Mouse (Mus musculus) ovary, adult 18-20 months (tissue): ENCODE results near the gene Ankub1.

Source experiments
- DNase-seq: peaks from one replicate; pipeline ENCODE4 v3.0.0; 2022; ENCODE audit warnings: low spot score, mixed read lengths

Gene Ankub1

DNA sequence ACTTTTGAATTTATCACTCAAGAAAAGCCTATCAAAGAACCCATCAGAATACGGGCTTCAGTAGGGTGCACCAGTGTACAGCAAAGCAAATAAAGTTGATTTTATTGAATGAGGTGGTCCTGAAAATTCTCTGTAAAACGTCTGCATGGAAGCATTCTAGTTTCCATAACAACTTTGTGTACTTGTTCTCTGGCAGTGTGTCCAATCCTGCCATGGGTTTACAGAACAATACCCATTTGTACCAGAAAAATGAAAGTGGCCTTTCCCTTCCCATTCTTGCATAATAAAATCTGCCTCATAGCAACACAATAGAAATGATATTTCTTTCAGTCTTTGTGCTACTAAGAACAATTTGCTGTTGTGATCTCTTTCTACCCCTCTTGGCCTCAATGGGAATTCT is at the start of gene Ankub1:
TSS of gene Ankub1 (minus strand) at position 81 of the 400 bp plus-strand sequence.
- no peak for DNase-seq

DNA sequence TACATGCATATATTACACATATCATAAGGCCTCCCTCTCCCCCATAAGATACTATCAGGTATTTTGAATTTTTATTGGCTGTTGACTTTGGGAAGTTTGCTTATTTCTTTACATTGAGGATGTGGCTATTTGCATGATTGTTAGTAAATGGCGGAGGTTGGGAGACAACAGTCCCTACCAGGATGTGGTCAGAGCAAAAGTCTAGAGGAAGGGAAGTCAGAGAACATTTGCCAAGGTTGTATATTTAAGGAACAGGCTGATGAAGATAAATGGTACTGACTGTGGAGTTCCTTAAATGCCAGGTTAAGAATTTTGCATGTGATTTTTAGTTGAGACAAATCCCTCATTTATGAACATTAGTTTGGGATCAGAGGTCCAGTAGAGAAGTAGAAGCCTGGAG is 47.2 kb upstream of the Ankub1 start:
- DNase-seq = no peak

DNA sequence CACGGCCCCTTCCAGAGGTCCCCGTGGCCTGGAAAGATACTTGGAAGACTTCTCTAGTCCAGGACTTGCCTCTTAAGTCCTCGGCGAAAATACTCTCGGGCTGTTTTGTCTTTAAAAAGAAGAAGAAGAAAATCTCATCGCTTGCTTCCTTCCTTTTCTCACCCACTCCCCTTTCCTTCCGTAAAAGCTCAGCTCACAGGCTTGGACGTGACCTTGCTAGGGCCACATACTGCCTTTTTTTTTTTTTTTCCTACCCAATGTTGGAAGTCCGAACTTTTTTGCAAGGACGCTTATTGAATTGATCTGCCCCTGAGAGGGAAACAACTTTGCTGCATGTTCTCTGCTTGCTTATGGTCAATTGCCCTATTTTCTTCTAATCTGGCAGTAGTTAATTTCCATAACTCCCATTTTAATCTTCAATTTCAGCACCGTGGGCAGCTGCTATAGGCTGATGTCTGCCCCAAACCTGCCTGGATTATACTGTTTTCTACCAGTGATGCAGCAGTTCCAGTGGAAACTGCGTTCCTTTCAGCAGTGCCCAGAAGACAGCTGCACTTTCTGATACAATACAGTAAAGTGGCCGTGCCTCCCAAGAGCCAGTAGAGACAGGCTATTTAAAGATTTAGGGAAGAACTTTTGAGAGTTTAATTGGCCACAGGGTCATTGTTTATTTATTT is 44.0 kb upstream of the Ankub1 start:
- no peak for DNase-seq

DNA sequence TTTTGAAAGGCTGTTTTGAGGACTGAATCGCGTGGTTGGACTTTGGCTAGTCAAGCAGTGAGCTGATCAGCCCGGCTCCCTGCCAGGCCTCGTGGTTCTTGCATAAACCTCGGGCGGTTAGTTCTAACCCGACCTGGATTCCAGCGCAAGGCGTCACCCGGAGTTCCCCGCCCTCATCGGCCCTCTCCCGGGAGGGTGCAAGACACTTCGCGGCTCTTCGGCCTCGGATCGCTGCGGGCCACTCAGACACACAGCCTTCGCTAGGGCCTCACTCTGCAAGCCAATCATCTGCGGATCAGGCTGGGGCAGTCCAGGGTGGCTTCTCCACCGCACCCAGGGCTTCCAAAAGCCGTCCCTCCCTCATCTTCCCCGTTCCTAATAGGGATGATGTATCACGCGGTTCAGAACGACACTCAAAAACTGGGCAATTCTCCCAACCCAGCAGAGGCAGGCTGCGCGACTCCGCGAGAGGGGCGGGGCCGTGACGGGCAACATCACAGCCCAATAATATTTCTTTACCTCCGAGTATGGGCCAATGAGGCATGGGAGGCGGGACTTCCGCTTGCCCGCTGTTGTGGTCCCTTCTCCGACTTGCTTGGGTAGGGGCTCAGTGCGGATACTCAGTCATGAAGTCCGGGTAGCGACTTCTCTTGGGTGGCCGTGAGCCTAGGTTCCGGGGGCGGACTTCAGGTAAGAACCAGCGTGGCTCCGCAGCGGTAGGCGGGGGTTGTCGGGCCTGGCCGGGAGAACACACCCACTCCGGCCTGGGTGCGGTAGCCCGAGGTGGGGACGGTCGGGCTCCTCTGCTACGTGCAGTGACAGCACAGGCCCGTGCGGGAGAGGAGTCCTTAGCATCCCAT is 43.1 kb upstream of the Ankub1 start, which contains the start of gene Rnf13:
TSS of gene Rnf13 (plus strand) at position 552 of the 860 bp plus-strand sequence.
- DNase-seq = peak; percentile 93

DNA sequence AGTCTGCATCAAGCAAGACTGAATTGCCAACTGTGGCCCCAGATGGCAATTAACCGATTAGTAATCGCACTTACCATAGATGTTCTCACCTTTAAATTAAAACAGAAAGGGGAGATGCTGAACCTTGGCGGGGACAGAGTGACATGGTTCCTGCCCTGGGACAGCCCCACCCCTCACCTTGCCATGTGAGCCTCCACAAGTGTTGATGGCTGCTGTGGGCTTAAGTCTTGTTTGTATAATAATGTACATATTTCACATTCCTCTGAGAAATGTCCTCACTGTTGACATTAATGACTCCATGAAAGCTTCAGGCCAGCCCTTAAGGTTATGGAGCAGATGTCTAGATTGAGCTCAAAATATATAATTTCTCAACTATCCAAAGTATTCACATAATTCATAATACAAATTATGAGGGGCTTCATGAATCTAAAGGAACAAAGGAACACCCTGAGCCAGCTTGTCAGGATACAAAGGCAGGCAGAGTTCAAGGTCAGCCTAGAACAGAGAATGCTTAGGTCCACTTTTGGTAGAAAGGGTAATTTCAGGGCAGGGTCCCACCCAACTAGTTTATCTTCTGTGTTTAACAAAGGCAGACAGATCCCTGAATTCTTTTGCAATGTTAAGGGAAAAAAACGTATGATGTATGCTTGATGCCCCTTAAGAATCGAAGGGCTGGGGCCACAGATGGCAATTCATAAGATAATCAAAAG is 39.8 kb upstream of the Ankub1 start:
- no peak for DNase-seq

DNA sequence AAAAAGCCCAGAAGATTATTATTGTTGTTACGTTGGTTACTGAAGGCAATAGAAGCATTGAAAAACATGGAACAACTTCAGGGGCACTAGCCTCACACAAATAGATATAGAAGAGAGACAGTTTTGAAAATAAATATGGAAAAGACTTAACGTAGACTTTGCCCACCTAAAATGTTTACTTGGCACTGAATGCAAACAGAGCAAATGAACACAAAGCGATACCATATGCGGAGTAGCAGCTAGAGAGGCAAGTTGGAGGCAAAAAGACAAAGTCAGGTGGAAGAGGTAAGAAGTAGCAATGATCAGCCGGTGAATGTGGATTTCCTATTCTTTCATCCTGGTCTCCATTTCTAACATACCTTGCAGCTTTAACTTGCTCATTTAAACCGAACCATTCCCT is 21.6 kb upstream of the Ankub1 start:
- DNase-seq = no peak

DNA sequence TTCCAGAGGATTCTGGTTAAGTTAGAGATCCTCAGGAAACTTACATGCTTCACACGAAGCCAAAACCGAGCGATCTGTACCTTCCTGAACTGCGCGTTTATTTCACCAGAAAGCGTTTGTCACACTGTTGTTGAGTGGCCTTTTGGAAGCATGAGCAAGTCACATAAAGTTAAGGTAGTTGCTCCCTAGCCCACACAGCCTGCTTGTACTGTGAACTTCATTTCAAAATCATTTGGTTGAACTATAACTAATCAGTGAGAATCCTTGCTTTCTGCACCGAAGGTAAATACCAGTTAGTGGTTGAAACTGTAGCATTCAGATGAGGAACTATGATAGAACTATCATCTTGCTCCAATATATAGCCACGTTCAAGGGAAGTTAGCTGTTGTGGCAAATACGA is 4.2 kb upstream of the Ankub1 start:
- no peak for DNase-seq

DNA sequence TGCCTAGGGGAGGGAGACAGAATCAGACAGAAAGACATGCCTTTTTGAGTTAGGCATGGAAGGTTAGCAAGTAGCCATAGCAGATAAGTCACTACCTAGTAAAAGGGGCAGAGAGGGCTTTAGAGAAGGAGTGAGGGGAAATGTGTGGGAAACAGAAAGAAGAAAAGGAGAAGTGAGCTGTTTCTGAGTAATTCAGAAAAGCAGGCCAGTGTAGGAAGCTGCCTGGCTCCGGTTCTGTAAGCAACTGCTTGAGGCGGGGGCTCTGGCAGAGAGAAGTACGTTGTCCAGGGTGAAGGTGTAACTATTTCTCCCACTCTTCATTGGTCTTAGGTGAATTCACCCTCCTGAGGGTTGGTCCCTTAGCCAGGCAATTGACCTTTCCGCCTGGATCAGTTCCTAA is 3.6 kb upstream of the Ankub1 start:
- no peak for DNase-seq

DNA sequence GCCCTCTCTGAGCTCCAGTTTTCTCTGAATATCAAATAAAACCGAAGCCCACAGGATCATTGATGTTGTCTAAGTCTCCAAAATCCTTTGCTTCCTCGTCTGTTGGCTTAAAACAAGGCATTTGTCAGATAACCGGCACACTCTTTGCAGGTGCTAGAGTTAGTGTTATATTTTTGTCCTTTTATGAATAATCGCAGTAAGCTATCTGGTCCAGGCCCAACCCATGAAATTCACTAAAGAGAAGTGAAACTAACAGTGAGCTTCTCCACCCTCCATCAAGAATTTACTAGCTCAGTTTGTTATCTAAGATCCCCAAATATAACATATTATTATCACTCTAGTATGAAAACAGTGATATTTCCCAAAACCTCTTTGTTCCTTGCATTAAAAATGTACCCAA is 827 bp downstream of the Ankub1 start:
- no peak for DNase-seq

DNA sequence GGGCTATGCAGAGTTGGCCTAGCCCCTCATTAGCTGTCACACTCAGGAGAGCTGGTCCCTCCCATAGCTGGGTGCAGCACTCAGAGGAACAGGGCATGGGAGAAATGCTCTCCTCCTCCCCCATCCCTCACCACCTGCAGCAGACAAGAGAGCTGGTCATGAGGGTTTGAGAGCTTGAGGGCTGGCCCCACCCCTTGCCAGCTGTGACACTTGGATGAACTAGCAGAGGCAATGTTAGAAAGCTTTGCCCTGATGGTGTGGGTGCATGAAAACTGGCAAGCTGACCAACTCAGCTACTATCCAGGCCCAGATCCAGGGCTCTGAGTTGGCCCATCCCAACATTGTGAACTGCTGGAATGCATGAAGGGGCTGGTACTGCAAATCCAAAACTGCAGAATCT is 14.8 kb downstream of the Ankub1 start:
- DNase-seq = no peak

DNA sequence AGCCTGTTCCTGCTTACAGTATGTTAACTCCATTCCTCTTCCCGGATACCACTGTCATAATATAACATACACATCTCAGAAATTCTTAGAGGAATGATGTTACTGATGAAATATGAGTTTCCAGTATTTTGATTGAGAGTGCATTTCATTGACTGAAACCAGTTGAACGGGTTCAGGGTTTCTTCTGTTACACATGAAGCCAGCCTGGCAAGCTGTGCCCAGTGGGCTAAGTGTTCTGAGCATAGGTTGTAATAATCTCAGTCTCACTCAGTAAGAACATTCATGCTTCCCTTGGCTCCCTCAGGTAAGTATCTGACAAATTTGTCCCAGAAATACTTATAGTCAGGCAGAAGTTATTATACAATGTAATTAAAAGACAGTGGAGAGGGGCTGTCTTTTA is 18.5 kb downstream of the Ankub1 start:
- no peak for DNase-seq

DNA sequence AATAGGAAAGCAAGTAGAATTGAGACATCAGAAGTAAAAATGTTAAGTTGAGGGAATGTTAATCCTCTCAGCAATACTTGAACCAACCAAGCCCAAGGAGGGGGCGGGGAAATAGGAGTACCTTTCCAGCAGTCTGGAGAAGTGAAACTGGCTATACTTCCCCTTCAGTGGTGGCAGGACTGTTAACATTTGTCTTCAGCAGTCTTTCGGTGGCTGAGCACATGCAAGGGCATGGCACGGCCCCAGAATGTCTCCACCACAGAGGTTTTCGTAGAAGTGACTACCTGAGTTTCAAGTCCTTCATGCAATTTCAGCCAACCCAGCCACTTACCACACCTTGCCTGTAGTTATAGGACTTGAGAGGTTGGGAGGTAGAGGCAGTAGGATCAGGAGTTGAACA is 19.0 kb downstream of the Ankub1 start:
- no peak for DNase-seq

DNA sequence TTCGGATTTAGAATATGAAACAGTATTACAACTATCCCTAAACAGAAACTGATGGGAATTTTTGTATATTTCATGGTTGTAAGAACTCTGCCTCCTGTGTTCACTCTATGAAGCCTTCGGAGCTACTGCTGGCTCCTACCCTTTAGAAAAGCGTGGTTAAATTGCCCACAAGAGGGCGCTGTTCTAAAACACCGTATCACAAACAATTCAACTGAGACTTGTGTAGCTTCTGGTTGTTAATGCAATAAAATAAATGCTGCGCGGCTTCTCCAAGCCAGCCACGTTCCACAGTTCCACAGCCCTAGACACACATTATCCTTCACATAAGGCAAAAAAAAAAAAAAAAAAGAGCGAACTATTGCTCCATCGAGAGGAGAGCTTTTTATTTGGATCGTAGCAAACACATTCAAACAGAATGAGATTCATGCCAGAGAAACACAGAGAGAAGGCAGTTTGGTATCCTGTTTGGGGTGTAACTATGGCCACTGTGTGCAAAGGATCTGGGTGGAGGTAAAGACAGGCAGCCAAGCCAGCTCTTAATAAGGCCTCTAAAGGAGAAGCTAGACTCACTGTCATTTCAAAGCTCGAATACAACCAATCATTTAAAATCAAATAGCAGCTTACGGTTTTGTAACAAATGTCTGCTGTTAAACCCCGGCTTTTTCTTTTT is 25.4 kb downstream of the Ankub1 start:
- DNase-seq = peak; percentile 24

DNA sequence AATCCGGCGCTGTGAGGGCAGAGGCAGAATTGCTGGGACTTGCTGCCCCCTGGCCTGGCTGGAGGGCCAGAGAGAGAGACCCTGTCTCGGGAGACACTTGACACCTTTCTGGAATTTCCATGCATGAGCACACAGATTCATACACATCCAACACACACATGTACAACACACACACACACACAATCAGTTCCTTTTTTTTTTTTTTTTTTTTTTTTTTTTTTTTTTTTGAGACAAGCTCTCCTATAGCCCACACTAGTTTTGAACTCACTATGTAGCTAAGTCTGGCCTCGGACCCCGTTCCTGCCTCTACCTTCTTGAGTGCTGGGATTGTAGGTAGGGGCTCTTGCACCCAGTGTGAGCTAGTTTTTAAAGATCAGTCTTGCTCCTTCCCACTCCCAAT is 26.7 kb downstream of the Ankub1 start:
- DNase-seq = no peak

DNA sequence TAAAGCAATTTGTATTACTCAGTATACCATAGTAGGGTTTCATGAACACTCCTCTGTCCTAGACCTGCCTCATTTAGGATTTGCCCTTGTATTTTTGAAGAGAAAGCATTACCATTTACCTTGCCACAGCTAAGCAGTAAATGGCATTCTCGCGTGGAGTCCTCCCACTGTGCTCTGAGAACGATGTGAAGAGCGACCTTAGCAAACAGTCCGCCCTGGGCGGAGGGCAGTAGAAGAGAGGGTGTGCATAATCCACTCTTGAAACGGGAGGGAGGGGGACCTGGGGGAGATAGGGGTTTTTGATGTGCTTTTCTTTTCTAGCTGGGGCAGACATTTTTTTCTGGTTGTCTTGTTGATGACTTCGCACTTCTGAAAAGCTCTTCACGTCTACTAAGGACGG is 27.9 kb downstream of the Ankub1 start:
- DNase-seq = no peak

DNA sequence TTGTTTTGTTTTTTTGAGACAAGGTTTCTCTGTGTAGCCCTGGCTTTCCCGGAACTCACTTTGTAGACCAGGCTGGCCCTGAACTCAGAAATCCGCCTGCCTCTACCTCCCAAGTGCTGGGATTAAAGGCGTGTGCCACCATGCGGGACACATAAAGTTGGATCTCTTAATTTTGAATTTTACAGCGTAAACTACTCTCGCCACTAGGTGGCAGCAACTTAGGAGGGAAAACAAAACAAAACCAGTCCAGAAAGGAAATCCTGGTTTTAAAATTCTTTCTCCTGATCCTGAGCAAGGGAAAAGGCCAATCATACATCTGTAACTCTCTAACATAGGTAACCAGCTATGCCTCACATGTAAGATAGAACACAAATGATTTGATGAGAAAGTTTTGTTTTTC is 28.9 kb downstream of the Ankub1 start:
- DNase-seq = no peak

DNA sequence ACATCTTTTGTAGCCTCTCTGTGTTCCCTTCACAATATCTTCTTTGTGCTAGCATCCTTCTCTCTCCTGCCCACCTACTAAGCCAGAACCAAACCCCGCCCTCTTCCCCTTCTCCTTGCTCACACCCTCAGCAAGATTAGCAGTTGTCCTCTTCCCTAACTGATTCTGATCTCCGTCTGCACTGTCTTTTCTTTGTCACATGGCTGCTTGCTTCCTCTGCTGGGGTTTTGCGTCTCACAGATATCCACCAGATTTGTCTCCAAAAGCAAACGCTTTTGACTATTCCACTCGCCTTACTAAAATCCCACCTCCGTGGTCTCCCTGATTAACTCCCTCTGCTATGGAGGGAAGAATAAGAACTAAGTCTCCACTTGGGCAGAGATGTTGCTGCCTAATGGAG is 34.0 kb downstream of the Ankub1 start:
- no peak for DNase-seq

DNA sequence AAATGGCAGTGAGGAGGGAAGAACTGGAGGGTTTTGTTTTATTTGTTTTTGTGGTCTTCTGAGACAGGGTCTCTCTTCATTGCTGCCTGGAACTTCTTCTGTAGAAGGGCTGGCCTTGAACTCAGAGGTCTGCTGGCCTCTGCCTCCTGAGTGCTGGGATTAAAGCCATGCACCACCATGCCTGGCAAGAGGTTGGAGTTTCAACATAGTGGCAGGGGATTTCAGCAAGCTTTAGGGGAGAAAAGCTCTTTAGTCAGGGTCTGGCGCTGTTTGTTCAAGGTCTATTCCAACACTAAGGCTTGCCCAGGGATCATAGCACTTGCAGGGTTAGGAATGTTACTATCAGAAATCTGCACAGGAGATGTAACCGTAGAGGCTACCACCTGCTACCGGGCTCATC is 39.0 kb downstream of the Ankub1 start:
- DNase-seq = no peak

DNA sequence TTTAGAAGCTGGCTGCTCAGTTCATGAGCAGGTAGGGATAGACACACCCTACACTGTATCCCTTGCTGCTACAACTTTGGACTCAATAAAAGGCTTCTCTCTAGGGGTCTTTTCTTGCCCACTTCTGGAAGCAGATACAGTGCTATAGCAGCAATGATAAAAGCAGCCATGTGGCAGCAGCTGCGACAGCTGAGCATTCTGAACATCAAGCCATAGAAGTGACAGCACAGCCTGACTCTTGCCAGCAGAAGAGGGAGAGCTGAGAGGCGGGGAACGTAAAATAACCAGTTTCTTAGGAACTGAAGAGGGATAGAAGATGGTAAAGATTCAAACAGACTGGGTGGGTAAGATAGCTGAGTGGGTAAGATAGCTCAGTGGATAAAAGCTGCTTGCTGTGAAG is 40.1 kb downstream of the Ankub1 start:
- DNase-seq = no peak

DNA sequence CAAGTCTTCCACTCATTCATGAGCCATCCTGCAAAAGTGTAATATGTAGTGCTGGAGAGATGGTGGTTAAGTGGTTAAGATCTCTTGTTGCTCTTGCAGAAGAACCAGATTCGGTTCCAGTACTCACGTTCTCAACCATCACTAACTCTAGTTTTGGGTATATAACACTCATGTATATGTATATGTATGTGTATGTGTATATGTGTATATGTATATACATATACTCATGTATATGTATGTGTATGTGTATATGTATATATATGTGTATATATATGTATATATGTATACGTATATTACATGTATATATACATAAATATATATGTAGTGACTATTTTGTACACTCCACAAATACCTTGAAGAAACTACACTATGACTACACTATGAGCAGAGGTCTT is 40.7 kb downstream of the Ankub1 start:
- no peak for DNase-seq

DNA sequence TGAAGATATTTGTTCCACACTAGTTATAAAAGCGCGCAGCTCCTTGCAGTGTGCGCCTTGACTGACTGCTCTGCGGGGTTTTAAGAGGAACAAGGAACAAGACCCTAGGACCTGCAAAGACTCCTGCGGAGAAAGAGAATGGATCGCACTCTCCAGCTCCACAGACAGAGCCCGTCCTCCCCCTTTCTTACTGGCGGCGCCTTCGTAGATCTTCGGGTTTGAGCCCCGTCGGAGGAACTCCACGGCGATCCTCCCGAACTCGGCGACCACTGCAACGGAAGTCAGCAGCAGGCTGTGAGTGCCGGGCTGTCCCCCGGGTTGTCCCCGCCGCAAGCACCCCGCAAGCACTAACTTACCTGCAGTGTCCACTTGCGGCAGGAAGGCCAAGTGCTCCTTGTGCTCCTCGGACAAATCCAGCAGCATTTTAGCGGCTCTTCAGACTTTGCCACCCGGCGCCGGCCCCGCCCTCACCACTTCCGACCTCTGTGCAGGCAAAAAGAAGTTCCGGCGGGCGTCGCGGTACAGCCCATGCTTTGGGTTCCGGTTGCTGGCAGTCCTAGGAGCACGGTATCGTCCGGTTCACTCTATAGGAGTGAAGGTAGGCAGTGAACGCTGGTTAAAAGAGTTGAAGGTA is 41.3 kb downstream of the Ankub1 start, which contains the start of gene Commd2:
TSS of gene Commd2 (minus strand) at position 485 of the 634 bp plus-strand sequence.
- peak; percentile 73 for DNase-seq

DNA sequence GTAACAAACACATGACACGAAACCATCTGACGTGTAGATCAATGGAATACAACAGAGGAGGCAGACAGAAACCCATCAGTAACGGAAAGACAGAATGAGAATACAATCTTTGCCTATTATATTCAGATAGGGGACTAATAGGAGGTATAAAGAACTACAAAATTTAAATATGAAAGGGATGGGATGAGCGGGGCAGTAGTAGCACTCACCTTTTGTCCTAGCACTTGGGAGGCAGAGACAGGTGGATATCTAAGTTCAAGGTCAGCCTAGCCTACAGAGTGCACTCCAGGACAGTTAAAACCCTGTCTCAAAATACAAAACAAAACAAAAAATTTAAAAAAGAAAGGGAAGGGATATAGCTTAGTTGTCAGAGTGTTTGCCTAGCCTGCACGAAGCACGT is 49.4 kb downstream of the Ankub1 start:
- no peak for DNase-seq
